22 mouse cellular contexts compared by ENCODE assay signal in the genomic region with DNA sequence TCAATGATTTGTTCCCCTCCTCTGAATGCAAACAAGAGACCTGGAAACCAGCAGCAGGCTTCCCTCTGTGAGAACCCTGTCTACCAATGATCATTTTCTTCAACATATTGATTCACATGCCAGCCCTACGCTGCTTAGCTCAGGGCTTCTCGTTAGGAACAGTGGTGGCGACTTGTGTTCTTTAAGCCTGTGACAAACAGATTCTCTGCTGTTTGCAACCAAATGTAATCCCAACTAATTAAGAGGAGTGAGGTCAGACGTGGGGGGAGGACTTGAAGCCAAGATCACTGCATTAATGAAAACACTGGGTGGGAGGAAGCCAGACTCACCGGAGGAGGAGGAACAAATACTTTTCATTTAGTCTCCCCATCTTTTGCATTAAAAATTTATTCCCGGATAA. TPM values are rescaled to one million over a fixed set of nuclear protein-coding genes. Genes with fewer than 3 reads are reported as not detected.
"Had no signal": no experiment of that assay in that cellular context is flagged by ENCODE, and none has a peak within 500 bp of the region (broad histone marks: within the 10 kb centered on the region; RNA-seq: fewer than 3 reads in every experiment).

No protein-coding gene starts in this region.

- H3K4me2 ChIP-seq: liver, embryonic 15.5 days; lung, embryonic 15.5 days; midbrain, embryonic 11.5 days; midbrain, embryonic 13.5 days; neural tube, embryonic 12.5 days; stomach, embryonic 15.5 days had no signal

- DNase-seq: liver, postnatal 0 days; lung, adult 2 months; lung, postnatal 14 days; lung, postnatal 36 days; right cerebral cortex, postnatal 14 days; thymus, adult 2 months; thymus, postnatal 25 days; thymus, postnatal 4 days had no signal

- ATAC-seq: liver, postnatal 0 days; lung, postnatal 0 days; midbrain, embryonic 13.5 days had no signal

- H3K36me3 ChIP-seq: liver, embryonic 15.5 days; lung, embryonic 15.5 days; midbrain, embryonic 13.5 days; neural tube, embryonic 12.5 days; stomach, embryonic 15.5 days had no signal

- H3K9me3 ChIP-seq: liver, embryonic 15.5 days; lung, embryonic 15.5 days; midbrain, embryonic 13.5 days; neural tube, embryonic 12.5 days; stomach, embryonic 15.5 days had no signal

- H3K4me3 ChIP-seq: liver, embryonic 15.5 days; lung, embryonic 15.5 days; megakaryocyte, embryonic 14.5 days; midbrain, embryonic 13.5 days; neural tube, embryonic 12.5 days; stomach, embryonic 15.5 days had no signal

- H3K27me3 ChIP-seq: liver, embryonic 15.5 days; lung, embryonic 15.5 days; megakaryocyte, embryonic 14.5 days; midbrain, embryonic 13.5 days; neural tube, embryonic 12.5 days; stomach, embryonic 15.5 days had no signal

- H3K27ac ChIP-seq: liver, embryonic 15.5 days; lung, embryonic 15.5 days; macrophage; midbrain, embryonic 13.5 days; neural tube, embryonic 12.5 days; stomach, embryonic 15.5 days; stomach, postnatal 0 days had no signal

- H3K9ac ChIP-seq: liver, embryonic 15.5 days; liver, postnatal 0 days; lung, embryonic 15.5 days; midbrain, embryonic 13.5 days; neural tube, embryonic 12.5 days; stomach, embryonic 15.5 days had no signal

- H3K4me1 ChIP-seq: liver, embryonic 15.5 days; lung, embryonic 15.5 days; megakaryocyte, embryonic 14.5 days; neural tube, embryonic 12.5 days; stomach, embryonic 15.5 days had no signal

RNA-seq across cellular contexts. Expression of a gene that starts 27.6 kb away (rescaled TPM):
- total RNA-seq: megakaryocyte progenitor cell, adult 5-6 weeks; monocyte, adult 5-6 weeks; neutrophil, adult 5-6 weeks had no signal
- polyA plus RNA-seq: liver, embryonic 15.5 days; liver, postnatal 0 days; macrophage; testis, adult 2 months had no signal
